Mouse (Mus musculus): ENCODE measurements around the gene Gna13.
A peak's percentile ranks its signal among the peaks of the same experiment; 100 is the strongest.
"Not testable (repeated sequence)": the region's sequence is repeated elsewhere in the genome, so short reads cannot be mapped to it uniquely, and the experiment has no call there.

Gna13 gene

DNA sequence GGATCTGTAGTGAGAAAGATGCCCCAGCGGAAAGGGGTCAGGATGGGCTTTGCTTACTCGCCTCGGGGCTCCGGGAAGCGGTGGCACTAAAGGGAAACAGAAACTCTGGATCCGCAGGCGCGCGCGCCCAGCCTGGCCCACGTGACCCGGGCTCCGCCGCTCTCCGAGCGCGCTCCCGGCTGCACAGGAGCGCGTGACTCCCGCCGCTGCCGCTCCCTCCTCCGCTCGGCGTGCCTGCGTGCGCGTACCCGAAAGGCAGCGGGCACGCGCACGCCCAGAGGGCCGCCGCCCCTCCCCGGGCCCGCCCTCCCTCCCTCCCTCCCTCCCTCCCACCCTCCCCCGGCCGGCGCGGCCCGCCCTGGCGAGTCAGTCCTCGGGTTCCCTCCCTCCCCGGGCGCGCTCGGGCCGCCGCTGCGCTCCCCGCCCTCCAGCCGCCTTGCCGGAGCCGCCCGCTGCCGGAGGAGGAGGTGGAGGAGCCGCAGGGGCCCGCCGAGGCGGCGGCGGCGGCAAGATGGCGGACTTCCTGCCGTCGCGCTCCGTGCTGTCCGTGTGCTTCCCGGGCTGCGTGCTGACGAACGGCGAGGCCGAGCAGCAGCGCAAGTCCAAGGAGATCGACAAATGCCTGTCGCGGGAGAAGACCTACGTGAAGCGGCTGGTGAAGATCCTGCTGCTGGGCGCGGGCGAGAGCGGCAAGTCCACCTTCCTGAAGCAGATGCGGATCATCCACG is at the start of gene Gna13:
TSS of gene Gna13 (plus strand) at position 369 of the 728 bp plus-strand sequence.
- peak; percentile 90 for DNase-seq (ENCODE audit: extremely low read depth, insufficient read length, low spot score)

- DNase-seq (ENCODE audit: extremely low read depth, insufficient read length, low spot score), result no peak
Measured at GRCm38 (mm10) chr11:109316921-109317320, 45.7 kb upstream of the Gna13 start.

GRCm38 (mm10) chr11:109319471-109319870 is 43.2 kb upstream of the Gna13 start:
- no peak for DNase-seq (ENCODE audit: extremely low read depth, insufficient read length, low spot score)

DNA sequence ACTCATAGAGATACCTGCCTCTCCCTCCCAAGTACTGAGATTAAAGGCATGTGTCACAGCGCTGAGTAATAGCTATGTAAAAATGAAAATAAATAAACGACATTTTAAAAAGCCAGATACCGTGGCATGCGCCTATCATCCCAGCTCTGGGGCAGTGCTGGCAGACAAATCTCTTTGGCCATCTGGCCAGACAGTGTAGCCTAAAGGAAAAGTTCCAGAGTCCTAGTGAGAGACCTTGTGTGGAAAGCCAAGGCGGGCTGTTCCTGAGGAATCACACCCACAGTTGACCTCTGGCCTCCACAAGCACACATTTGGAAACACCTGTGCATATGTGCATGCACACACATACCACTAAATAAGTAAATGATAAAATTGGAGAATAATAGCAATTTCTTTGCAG is 42.7 kb upstream of the Gna13 start:
- DNase-seq (ENCODE audit: extremely low read depth, insufficient read length, low spot score), result no peak

- no peak for DNase-seq (ENCODE audit: extremely low read depth, insufficient read length, low spot score)
Measured at GRCm38 (mm10) chr11:109320361-109320933, 42.2 kb upstream of the Gna13 start.

DNA sequence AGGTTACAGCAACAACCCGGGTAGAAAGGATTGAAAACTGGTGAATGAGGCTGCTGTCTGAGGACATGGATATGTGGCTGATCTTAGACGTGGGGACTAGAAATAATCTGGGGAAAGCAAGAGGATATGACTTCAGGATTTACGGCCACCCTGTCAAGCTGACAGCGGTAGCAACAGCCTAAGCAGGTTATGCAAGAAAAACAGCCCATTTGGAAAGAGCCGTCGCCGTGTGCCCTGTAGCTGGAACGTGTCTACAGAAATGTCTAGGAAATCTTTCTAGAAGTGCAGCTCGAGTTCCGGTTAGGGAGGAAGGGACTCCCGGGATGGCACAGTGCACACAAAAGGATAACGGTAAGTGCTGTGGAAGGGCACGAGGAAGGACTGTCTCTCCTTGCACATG is 36.4 kb upstream of the Gna13 start:
- DNase-seq (ENCODE audit: extremely low read depth, insufficient read length, low spot score), result no peak

DNA sequence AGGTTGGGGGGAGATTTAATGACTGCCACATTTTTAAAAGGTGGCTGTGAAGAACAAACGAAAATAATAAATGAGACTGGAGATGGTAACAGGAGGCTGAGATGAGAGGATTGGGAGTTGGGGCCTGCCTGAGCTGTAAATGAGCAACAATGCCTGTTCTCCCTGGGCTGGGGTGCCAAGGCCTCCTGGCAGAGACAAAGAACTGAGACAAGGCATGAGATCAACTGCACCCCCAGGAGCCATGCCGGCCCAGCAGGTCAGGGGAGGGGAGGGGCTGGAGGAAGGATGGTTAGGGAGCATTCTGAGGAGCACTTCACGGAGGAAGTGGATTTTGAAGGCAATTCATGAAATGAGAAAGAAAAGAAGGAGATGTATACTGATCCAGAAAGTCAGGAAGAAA is 35.2 kb upstream of the Gna13 start:
- DNase-seq (ENCODE audit: extremely low read depth, insufficient read length, low spot score), result no peak

DNA sequence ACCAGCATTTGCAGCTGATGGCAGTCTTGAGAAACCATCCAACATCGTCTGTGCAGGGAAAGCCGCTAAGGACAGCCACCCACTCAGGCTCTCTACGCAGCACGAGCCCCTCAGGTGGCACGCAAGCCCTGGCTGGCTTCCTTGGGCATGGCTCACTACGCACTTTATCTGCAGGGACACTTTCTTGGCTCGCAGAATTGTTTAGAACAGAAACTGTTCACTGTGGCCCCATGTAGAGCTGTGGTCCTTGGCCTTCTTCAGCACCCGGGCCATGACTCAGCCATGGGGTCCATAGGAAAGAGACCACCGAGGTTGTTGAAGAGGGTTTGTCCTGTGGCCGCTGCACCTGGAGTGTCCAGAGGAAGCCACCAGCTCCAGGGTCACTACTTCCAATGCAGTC is 34.7 kb upstream of the Gna13 start:
- DNase-seq (ENCODE audit: extremely low read depth, insufficient read length, low spot score), result no peak

DNA sequence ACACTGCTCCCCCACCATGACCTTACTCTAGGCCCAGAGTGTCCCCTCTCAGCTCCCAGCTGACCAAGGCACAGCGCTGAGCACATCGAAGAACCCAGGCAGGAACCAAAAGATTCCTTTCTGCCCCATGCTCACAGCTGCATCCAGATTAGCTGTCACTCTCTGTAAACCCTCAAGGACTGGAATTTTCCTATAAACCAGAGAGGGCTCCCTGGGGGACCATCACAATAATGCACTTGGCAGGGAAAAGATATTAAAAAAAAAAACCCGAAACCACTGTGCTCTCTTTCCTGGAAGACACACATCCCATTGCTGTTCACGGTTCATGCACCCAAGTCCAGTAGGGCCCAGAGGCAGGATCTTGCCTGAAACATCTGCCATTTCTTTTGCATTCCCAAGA is 33.3 kb upstream of the Gna13 start:
- no peak for DNase-seq (ENCODE audit: extremely low read depth, insufficient read length, low spot score)

DNA sequence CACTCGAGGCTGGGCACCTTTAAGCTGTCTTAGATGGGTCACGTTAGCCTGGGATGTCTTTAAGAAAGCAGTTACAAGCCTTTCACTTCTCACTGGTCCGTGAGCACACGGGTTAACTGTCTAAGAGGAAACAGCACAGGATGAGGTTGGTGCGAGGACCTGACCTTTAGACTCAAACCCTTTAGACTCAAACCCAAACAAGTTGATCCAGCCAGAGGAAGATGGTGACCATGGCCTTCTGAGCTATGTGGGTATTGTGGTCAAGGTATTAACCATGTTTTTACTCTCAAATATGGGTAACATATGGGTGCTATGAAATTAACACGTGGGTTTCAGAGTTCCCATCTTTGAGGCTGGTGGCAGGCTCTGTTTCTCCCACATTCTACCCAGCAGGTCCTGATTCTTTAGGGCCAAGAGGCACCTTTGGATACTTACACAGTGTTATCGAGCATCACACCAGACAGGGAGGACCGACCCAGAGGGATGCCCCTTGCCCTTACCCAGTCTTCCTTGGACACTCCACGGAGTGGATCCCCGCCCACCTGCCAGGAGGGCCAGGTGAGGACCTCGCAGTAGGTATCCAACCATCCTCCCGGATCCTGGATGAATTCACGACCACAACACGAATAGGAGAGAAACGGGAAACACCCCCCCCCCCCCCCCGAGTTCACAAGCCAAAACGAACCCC is 31.8 kb upstream of the Gna13 start:
- no peak for DNase-seq (ENCODE audit: extremely low read depth, insufficient read length, low spot score)

DNA sequence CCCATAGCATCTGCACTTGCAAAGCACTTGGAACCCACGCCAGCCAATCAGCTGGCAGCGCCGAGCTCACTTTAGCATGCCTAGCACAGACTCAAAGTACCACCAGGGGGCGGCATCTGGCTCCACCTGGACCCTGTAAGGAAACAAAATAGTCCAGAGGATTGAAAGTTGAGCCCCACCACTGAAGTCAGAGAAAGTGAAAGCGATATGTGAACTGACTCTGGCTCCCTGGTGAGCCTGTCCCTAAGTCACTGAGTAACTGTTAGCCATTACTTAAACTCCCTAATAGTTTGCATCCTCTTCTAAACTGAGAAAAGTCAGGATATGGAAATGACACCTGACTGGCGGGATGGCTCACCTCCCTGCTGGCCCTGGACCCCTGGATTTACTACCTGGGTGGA is 31.2 kb upstream of the Gna13 start:
- DNase-seq (ENCODE audit: extremely low read depth, insufficient read length, low spot score), result peak; percentile 84

- DNase-seq (ENCODE audit: extremely low read depth, insufficient read length, low spot score), result peak; percentile 64
Measured at GRCm38 (mm10) chr11:109332722-109333121, 29.9 kb upstream of the Gna13 start.

- no peak for DNase-seq (ENCODE audit: extremely low read depth, insufficient read length, low spot score)
Measured at GRCm38 (mm10) chr11:109334773-109335172, 27.9 kb upstream of the Gna13 start.

GRCm38 (mm10) chr11:109335890-109336289 is 26.7 kb upstream of the Gna13 start:
- DNase-seq (ENCODE audit: extremely low read depth, insufficient read length, low spot score), result no peak

- no peak for DNase-seq (ENCODE audit: extremely low read depth, insufficient read length, low spot score)
Measured at GRCm38 (mm10) chr11:109339155-109339938, 23.3 kb upstream of the Gna13 start.

GRCm38 (mm10) chr11:109340541-109340940 is 22.1 kb upstream of the Gna13 start:
- DNase-seq (ENCODE audit: extremely low read depth, insufficient read length, low spot score), result no peak

DNA sequence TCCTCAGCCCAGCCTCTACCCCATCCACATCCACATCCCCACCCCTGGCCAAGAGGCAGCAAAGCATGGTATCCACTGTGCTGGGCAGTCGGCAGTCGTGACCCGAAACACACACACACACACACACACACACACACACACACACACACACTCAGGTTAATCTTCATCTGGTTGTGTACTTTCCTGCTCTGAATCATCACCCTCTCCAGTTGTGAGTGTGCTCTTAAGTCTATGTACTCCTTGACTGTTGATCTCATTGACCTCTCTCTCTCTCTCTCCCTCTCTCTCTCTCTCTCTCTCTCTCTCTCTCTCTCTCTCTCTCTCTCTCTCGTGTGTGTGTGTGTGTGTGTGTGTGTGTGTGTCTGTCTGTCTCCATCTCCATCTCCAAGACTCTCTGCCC is 20.0 kb upstream of the Gna13 start:
- DNase-seq (ENCODE audit: extremely low read depth, insufficient read length, low spot score), result not testable (repeated sequence)

DNA sequence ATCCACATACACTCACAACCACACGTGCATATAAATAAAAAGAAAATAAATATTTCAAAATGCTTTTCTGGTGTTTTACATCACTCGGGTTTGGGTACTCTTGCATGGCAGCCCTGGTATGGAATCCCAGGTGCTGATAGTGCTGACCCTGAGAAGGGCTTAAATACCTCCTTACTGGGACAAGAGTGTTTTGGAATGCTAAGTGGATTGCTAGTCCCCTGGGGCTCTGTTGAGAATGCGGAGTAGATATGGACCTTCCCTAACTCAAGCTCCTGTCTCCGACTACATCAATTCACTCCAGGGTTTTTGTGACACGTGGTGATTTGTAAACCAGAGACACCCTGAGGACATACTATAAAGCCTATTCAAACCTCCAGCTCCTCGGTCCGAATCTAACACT is 19.1 kb upstream of the Gna13 start:
- no peak for DNase-seq (ENCODE audit: extremely low read depth, insufficient read length, low spot score)

DNA sequence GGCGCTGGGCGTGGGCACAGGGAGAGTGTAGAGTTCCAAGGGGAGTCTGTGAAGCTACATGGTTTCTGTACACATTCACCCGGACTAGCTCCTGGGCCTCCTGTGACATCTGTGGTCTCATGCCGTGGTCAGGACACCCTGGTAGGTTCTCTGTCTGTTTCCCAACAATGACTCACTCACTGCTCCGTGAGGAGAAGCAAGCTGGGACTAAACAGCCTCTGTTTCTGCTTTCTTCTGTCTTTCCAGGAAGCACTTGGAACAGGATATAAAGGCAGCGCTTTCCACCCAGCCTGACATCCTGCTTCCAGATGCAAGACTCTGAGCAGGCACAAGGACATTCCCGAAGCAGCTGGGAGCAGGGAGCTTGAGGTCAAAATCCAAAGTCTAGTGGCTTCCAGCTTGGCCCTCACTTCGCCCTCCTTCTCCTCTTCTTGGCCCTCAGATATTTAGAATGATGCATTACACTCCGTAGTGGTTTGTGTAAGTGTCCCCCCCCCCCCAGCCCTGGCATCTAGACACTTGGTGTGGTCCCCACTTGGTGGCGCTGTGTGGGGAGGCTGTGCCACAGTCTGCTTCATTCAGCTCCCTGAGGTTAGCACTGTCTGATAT is 18.5 kb upstream of the Gna13 start:
- DNase-seq (ENCODE audit: extremely low read depth, insufficient read length, low spot score), result peak; percentile 61

DNA sequence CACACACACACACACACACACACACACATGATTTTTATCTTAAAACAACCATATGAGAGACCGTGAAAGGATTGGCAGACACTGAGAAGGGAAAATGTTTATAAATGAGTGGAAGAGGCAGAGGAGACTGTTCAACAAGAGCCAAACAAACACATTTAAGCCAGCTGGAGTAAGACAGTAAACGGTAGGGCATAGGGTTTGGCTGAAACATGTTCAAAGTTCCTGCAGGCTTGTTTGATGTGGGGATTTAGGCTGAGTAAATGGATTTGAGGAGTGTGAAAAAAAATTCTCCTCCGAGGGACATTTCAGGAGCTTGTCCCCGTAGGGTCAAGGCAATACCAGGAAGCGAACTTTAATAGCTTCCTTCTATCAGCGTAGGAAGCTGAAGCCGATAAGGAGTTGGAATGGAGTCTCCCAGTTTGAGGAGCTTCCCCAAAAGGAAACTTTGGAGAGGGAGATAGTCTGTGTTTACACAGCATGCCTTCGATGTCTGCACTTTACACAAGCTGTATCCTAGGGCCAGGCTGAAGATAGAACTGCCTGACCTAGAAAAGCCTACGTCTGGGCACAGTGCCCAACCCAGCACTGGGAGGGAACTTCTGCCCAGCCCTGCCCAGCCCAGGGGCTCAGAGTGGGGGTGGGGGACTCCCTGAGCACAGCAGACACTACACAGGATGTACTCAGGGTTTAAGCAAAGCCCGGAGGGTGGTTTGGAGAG is 15.2 kb upstream of the Gna13 start:
- DNase-seq (ENCODE audit: extremely low read depth, insufficient read length, low spot score), result peak; percentile 45
